Mouse (Mus musculus) spleen, embryonic (tissue): ENCODE data around the gene Olfr651.
"Not testable (repeated sequence)": the region's sequence is repeated elsewhere in the genome, so short reads cannot be mapped to it uniquely, and the experiment has no call there.

ENCODE experiments used
- CTCF ChIA-PET: fragments of 350-600 bp; sonication (Branson Sonifier 250); formaldehyde crosslinking; loops from one replicate; lab custom pipeline; 2022; lab: Charles Lee

Olfr651 gene

GRCm38 (mm10) chr7:104549833-104550232, at the start of gene Olfr651:
Gene Olfr651, plus strand, starts transcription at chr7:104550133.
- CTCF ChIA-PET, result no interaction called here

- CTCF ChIA-PET, result not testable (repeated sequence)
These were observed 48.7 kb upstream of the Olfr651 start for GRCm38 (mm10) chr7:104501186-104501585.

DNA sequence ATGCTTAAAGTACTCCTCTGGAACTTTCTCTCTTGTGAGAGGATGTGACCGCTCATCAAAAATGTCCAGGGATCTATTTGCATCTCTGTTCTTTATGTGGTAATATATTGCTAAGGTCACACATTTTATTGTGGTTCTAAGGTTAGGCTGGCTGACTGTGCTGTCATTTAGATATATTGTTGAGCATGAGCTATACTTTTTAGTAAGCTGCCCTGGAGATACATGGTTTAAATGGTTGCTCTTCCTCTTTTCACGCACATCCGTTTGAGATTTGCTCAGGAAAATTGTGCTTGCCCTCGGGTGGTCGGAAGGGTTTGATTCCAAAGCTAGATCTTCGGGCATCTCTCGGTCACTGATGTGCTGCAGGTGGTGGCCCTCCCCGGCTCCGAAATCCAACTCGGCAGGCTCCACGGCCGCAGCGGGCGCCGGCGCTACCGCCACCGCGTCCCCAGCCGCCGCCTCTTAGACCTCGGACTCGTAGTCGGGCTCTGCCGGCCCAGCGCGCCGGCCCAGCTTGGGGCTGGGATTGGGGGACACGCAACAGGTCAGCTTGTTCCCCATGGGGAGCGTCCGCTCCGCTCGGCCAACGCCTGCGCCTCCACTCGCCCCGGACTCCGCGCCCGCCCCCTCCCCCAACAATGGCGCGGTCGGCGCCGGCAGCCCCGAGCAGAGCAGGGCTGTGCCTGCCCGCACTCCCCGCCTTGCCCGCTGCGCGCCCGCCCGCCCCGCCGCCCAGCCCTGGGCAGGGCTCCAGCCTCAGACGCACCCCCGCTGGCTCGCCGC, 48.2 kb upstream of the Olfr651 start:
- CTCF ChIA-PET, result no interaction called here

DNA sequence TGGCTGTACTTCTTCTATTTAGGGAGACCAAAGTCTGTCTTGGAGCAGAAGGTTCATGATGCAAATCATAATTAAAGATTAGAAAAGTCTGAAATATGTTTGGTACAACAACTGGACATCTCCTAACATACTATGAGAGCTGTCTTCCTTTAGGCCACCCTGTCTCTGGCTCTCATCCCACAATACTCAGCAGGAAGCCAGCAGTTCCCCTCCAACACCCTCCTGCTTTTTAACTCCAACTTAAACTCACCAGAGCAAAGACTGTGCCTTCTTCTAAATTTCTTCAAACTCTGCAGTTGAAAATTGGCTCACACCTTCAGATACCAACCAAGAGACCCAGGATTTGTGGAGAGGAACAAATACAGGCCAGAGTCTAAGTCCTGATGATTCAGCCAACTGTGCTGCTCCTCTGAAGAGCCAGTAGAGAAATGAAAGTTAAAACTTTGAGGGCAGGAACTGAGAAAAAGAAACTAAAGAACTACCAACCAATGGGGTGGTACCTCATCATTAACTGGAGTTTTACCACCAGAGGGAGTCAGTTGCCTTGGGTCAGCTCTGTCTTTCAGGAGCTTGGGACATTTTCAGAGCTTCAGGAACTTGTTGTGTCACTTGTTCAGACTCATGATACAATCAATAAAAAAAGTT, 42.4 kb upstream of the Olfr651 start, which contains the start of gene Trim30d:
TSS of gene Trim30d (minus strand) at position 429 of the 645 bp plus-strand sequence.
- CTCF ChIA-PET, result not testable (repeated sequence)

- CTCF ChIA-PET, result interaction anchor here (0.5 kb wide), 1 partner anchor 247 kb away, joined by 6 read pairs; no protein-coding TSS in a partner anchor
These were observed 2.8 kb downstream of the Olfr651 start for GRCm38 (mm10) chr7:104552700-104553099.

GRCm38 (mm10) chr7:104560601-104561000, 10.7 kb downstream of the Olfr651 start, which contains the start of gene Olfr652:
Gene Olfr652, plus strand, starts transcription at chr7:104560901.
- CTCF ChIA-PET, result no interaction called here

GRCm38 (mm10) chr7:104577014-104577413, 27.1 kb downstream of the Olfr651 start, which contains the start of gene Olfr653:
Gene Olfr653, plus strand, starts transcription at chr7:104577314.
- CTCF ChIA-PET, result no interaction called here

DNA sequence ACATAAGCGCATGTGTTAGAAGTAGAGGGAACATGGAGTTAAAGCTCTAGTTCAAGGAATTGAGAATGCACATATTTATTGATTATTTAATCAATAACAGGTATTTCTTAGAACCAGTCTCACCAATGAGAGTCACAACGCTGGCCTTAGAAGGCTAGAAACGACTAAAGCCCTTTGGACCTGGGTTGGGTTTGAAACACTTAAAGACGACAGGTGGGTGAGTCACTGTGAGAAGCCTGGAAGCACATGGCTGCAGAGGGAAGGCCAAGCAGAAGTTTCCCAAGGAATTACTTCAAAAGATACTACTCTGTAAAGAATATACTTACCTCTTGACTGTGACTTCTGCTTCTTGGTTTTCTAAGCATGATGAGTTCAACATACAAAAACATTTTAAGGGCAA, 30.9 kb downstream of the Olfr651 start:
- CTCF ChIA-PET, result no interaction called here

DNA sequence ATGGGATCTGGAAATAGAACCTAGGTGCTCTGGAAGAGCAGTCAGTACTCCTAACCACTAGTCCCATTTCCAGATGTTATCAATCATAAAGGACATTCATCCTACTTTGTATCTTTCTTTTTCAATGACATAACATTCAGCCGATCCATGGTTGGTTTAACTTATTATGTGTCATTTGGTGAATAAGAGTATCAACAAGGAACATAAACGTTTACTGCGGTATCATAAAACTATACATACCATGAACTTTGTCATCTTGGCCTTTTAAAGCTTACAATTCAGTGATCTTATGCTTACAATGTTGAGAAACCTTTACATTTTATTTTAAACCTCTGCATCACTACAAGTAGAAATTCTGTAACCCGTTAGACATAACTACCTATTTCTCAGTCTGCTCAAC, 31.5 kb downstream of the Olfr651 start:
- CTCF ChIA-PET, result no interaction called here

GRCm38 (mm10) chr7:104586725-104587124, 36.8 kb downstream of the Olfr651 start, which contains the start of gene Olfr654:
Gene Olfr654, plus strand, starts transcription at chr7:104587025.
- CTCF ChIA-PET, result no interaction called here

GRCm38 (mm10) chr7:104588274-104588673, 38.3 kb downstream of the Olfr651 start:
- CTCF ChIA-PET, result no interaction called here

DNA sequence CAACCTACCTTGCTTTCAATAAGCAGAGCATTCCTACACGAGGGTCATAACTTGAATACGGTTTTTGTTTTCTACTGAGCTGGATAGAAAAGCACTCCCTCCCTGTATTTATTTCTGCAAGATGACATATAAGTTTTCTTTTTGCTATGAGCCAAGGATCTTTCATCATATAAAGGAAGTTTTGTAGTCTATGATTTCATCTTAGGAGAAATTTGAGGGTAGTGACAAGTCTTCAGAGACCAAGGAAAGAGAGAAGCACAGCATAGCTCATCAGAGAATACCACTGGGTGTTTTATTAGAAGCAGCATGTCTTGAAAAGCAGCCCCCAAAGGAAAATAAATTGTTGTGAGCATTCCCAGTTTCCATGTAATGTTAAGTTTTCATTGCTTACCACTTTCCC, 51.7 kb downstream of the Olfr651 start, which contains the start of gene Olfr655:
TSS of gene Olfr655 (minus strand) at position 101 of the 400 bp plus-strand sequence.
- CTCF ChIA-PET, result no interaction called here

DNA sequence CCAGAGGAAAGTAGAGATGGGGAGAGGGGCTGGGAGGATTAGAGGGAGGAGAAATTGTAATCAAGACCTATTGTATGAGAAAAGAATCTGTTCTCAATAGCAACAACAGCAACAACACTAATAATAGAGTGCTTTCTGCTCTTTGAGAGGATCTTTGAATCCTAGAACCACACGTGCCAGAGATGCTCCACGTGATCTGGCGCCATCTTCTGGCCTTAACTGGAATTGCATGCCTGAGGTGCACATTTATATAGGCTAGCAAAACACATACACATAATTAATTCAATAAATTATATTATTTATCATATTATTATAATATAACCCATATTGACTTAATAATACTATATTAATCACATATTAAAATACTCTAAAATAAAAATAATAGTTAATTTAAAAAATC, 53.2 kb downstream of the Olfr651 start:
- CTCF ChIA-PET, result no interaction called here
